Mouse (Mus musculus): ENCODE measurements around the gene Mrps18a. TPM values are rescaled to one million over a fixed set of nuclear protein-coding genes. Genes with fewer than 3 reads are reported as not detected.

Mrps18a gene
- polyA plus RNA-seq, 1 experiment from 2014 or later = 59.7 TPM

DNA sequence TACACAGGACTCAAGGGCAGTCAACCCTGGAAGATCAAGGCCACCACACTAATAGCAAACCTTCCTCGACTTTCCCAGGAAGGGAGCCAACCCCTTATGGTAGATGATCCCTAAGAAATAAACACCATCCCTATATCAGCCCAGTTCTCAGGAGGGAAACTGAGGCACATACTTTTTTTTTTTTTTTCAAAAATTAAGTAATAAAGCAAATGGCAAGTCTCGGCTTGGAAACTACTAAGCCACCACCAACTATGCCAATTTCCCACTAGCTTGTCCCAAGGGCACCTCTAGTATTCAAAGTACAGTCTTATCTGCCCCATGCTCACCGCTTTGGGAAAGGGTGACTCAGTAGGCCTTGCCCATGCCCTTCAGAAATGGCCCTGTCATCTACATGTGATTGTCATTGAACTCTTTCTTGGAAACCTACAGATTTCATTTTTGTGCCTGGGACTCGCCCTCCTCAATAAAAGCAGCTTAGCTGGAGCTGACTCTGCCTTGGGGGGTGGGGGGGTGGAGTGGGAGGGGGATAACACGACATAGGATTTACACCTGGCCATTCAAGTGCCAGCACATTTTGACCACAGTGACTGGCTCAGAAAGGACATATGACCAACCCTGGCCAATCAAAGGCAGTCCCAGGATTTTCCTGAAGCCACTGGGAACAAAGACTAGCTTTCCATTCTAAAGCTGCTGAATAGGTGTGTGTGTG lies 35.1 kb upstream of the Mrps18a start:
- H3K4me1 ChIP-seq (ENCODE audit: control insufficient read depth, low read depth, low read length) = peaks cover 8% of the 10 kb centered on the region
- H3K9me3 ChIP-seq (replicated peaks; ENCODE audit: control insufficient read depth, low read length) = peaks cover 3% of the 10 kb centered on the region; the same call in 1 of the 2 replicates
- no peaks in the 10 kb centered on the region for H3K36me3 ChIP-seq (ENCODE audit: control insufficient read depth, insufficient read depth)
- no peak overlapping the region for H3K4me3 ChIP-seq (ENCODE audit: low read depth, low read length)
- WGBS (ENCODE audit: insufficient replicate concordance) = 44% methylated on average over 5 of the region's 5 CpGs
- ATAC-seq (ENCODE audit: low read depth) = no peak
- H3K9ac ChIP-seq (ENCODE audit: low read depth, low read length) = no peak overlapping the region
- no peak overlapping the region for H3K27ac ChIP-seq (ENCODE audit: low read length)
- H3K4me2 ChIP-seq (ENCODE audit: low read depth, low read length) = no peak overlapping the region
- no peaks in the 10 kb centered on the region for H3K27me3 ChIP-seq (ENCODE audit: control insufficient read depth, insufficient read depth, low read depth, low read length)

DNA sequence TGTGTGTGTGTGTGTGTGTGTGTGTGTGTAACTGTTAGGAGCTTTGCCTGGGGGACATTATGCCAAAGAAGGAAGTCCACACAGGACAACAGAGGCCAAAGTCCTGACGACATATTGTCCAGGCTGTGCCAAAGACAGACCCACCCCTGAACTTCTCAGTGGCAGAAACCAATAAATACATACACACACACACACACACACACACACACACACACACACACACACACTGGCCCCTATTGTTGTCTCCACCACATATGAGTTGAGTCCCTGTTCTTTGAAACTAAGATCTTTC lies 34.6 kb upstream of the Mrps18a start:
- Histone ChIP-seq H3K36me3 (ENCODE audit: control insufficient read depth, insufficient read depth) (no peaks in the 10 kb centered on the region), H3K4me1 (ENCODE audit: control insufficient read depth, low read depth, low read length) (peaks cover 8% of the 10 kb centered on the region), H3K4me3 (ENCODE audit: low read depth, low read length) (no peak overlapping the region), H3K9ac (ENCODE audit: low read depth, low read length) (no peak overlapping the region), H3K27me3 (ENCODE audit: control insufficient read depth, insufficient read depth, low read depth, low read length) (no peaks in the 10 kb centered on the region), H3K9me3 (replicated peaks; ENCODE audit: control insufficient read depth, low read length) (peaks cover 3% of the 10 kb centered on the region; the same call in 1 of the 2 replicates), H3K27ac (ENCODE audit: low read length) (no peak overlapping the region), H3K4me2 (ENCODE audit: low read depth, low read length) (no peak overlapping the region)
- no peak for ATAC-seq (ENCODE audit: low read depth)
- 57% methylated on average over 1 of the region's 1 CpGs for WGBS (ENCODE audit: insufficient replicate concordance)

DNA sequence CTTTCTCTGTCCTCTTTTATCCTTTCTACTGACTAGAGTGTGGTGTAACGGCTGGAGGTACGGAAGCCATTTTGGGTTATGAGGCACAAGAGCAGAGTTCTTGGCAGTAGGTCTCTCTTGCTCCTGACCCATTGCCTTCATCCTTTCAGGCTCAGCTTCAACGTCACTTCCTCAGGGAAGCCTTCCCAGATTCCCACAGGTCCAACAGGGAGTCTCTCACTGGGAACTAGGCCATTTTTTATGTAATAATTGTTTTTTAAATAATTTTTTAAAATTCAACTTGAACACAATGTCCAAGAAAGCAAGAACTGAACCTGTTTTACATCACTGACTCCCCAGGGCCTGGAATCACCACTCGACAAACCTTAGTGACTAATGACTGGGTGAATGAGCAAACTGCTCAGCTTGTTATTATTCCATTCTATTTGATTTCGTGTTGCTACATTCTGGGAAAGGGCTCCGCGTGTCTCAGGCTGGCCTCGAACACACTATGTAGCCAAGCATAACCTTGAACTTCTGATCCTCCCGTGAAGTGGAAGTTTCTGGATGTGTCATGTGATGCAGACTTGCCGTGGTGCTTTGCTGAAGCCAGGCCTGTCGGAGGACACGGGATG lies 32.8 kb upstream of the Mrps18a start:
- peaks cover 8% of the 10 kb centered on the region for H3K4me1 ChIP-seq (ENCODE audit: control insufficient read depth, low read depth, low read length)
- H3K4me3 ChIP-seq (ENCODE audit: low read depth, low read length) = no peak overlapping the region
- H3K27ac ChIP-seq (ENCODE audit: low read length) = no peak overlapping the region
- no peak overlapping the region for H3K4me2 ChIP-seq (ENCODE audit: low read depth, low read length)
- no peaks in the 10 kb centered on the region for H3K27me3 ChIP-seq (ENCODE audit: control insufficient read depth, insufficient read depth, low read depth, low read length)
- no peak overlapping the region for H3K9ac ChIP-seq (ENCODE audit: low read depth, low read length)
- 78% methylated on average over 12 of the region's 12 CpGs for WGBS (ENCODE audit: insufficient replicate concordance)
- ATAC-seq (ENCODE audit: low read depth) = no peak
- H3K36me3 ChIP-seq (ENCODE audit: control insufficient read depth, insufficient read depth) = no peaks in the 10 kb centered on the region
- peaks cover 3% of the 10 kb centered on the region; the same call in 1 of the 2 replicates for H3K9me3 ChIP-seq (replicated peaks; ENCODE audit: control insufficient read depth, low read length)

DNA sequence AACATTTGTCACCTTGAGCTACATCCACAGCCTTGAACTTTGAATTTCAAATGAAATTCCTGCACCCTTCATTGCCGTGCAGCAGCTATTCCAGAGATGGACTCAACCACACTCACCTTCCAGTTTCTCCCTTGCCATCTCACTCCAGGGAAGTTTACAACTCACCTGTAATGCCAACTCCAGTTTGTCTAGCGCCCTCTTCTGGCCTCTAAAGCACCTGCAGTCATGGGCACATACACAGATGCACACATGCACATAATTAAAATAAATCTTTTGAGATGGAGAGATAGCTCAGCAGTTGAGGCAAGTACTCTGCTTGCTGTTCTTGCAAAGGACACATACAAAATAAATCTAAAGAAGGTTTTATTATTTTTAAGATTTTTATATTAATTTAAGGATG lies 31.7 kb upstream of the Mrps18a start:
- H3K4me3 ChIP-seq (ENCODE audit: low read depth, low read length) = no peak overlapping the region
- WGBS (ENCODE audit: insufficient replicate concordance) = 54% methylated on average over 2 of the region's 2 CpGs
- H3K27ac ChIP-seq (ENCODE audit: low read length) = no peak overlapping the region
- no peaks in the 10 kb centered on the region for H3K36me3 ChIP-seq (ENCODE audit: control insufficient read depth, insufficient read depth)
- no peak for ATAC-seq (ENCODE audit: low read depth)
- peaks cover 3% of the 10 kb centered on the region; the same call in 1 of the 2 replicates for H3K9me3 ChIP-seq (replicated peaks; ENCODE audit: control insufficient read depth, low read length)
- peaks cover 8% of the 10 kb centered on the region for H3K4me1 ChIP-seq (ENCODE audit: control insufficient read depth, low read depth, low read length)
- no peaks in the 10 kb centered on the region for H3K27me3 ChIP-seq (ENCODE audit: control insufficient read depth, insufficient read depth, low read depth, low read length)
- H3K4me2 ChIP-seq (ENCODE audit: low read depth, low read length) = no peak overlapping the region
- no peak overlapping the region for H3K9ac ChIP-seq (ENCODE audit: low read depth, low read length)

DNA sequence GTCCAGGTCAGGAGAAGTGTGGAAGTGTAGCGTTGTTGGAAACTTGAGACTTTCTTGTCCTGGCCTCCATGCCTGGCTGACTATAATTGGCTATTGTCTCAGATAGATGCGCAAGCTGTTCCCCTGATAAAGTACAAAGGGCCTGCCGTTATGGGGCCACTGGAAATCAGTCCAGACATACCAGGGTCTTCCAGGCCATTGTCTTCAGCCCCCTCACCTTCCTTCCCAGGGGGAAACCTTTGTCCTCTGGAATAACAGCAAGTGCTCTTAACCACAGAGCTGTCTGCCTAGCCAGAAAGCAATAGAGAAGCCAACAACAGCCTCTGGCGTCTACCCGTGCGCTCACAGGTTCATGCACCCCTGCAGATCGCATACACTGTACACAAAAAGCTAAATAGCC lies 30.4 kb upstream of the Mrps18a start:
- H3K27ac ChIP-seq (ENCODE audit: low read length) = no peak overlapping the region
- H3K4me1 ChIP-seq (ENCODE audit: control insufficient read depth, low read depth, low read length) = no peaks in the 10 kb centered on the region; the same call in 1 of the 2 replicates
- H3K27me3 ChIP-seq (ENCODE audit: control insufficient read depth, insufficient read depth, low read depth, low read length) = no peaks in the 10 kb centered on the region
- H3K4me3 ChIP-seq (ENCODE audit: low read depth, low read length) = no peak overlapping the region
- H3K4me2 ChIP-seq (ENCODE audit: low read depth, low read length) = no peak overlapping the region
- no peaks in the 10 kb centered on the region for H3K36me3 ChIP-seq (ENCODE audit: control insufficient read depth, insufficient read depth)
- H3K9me3 ChIP-seq (replicated peaks; ENCODE audit: control insufficient read depth, low read length) = peaks cover 3% of the 10 kb centered on the region; the same call in 1 of the 2 replicates
- no peak overlapping the region for H3K9ac ChIP-seq (ENCODE audit: low read depth, low read length)
- ATAC-seq (ENCODE audit: low read depth) = no peak
- WGBS (ENCODE audit: insufficient replicate concordance) = 67% methylated on average over 7 of the region's 7 CpGs

DNA sequence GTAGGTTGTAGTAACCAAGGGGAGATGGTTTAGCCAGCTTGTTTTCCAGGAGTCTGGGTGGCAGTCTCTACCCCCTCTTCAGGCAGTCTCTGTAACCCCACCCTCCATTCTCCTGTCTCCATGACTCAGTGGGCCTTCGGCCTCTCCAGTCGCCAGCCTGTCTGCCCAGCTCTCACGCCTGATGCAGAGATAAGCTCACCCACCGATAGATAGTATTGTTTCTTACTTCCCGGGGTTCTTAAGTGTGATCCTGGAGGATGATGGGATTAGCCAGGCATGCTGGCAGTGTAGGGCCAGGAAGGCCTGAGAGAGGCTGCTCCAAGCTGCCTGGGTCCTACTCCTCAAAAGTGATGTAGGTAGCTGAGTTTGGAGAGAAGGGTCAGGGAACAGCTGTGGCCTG lies 29.7 kb upstream of the Mrps18a start:
- no peak for ATAC-seq (ENCODE audit: low read depth)
- Histone ChIP-seq H3K27me3 (ENCODE audit: control insufficient read depth, insufficient read depth, low read depth, low read length) (no peaks in the 10 kb centered on the region), H3K4me3 (ENCODE audit: low read depth, low read length) (no peak overlapping the region), H3K9ac (ENCODE audit: low read depth, low read length) (no peak overlapping the region), H3K9me3 (replicated peaks; ENCODE audit: control insufficient read depth, low read length) (peaks cover 3% of the 10 kb centered on the region; the same call in 1 of the 2 replicates), H3K4me1 (ENCODE audit: control insufficient read depth, low read depth, low read length) (no peaks in the 10 kb centered on the region; the same call in 1 of the 2 replicates), H3K36me3 (ENCODE audit: control insufficient read depth, insufficient read depth) (no peaks in the 10 kb centered on the region), H3K27ac (ENCODE audit: low read length) (no peak overlapping the region), H3K4me2 (ENCODE audit: low read depth, low read length) (no peak overlapping the region)
- 35% methylated on average over 5 of the region's 5 CpGs for WGBS (ENCODE audit: insufficient replicate concordance)

DNA sequence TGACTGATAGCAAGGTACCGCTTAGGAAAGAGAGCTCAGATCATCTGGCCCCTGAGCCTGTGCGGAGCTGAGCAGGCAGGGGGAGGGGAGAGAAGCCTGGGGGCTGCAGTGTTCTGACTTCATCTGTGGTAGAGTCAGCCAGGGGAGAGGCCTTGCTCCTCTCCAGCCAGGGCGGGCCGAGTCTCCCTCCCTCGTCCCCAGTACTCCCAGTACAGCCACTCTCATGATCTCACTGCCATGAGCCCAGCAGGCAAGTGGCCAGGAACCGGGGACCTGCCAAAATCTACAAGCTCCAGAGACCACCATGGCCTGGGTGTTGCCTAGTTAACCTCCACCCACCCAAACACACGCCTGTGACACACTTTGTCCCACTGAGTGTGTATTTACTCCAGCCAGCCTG lies 29.1 kb upstream of the Mrps18a start:
- no peaks in the 10 kb centered on the region for H3K27me3 ChIP-seq (ENCODE audit: control insufficient read depth, insufficient read depth, low read depth, low read length)
- ATAC-seq (ENCODE audit: low read depth) = no peak
- 52% methylated on average over 7 of the region's 7 CpGs for WGBS (ENCODE audit: insufficient replicate concordance)
- H3K36me3 ChIP-seq (ENCODE audit: control insufficient read depth, insufficient read depth) = no peaks in the 10 kb centered on the region
- H3K4me2 ChIP-seq (ENCODE audit: low read depth, low read length) = no peak overlapping the region
- H3K9me3 ChIP-seq (replicated peaks; ENCODE audit: control insufficient read depth, low read length) = peaks cover 3% of the 10 kb centered on the region; the same call in 1 of the 2 replicates
- H3K4me3 ChIP-seq (ENCODE audit: low read depth, low read length) = no peak overlapping the region
- no peaks in the 10 kb centered on the region; the same call in 1 of the 2 replicates for H3K4me1 ChIP-seq (ENCODE audit: control insufficient read depth, low read depth, low read length)
- H3K9ac ChIP-seq (ENCODE audit: low read depth, low read length) = no peak overlapping the region
- no peak overlapping the region for H3K27ac ChIP-seq (ENCODE audit: low read length)

DNA sequence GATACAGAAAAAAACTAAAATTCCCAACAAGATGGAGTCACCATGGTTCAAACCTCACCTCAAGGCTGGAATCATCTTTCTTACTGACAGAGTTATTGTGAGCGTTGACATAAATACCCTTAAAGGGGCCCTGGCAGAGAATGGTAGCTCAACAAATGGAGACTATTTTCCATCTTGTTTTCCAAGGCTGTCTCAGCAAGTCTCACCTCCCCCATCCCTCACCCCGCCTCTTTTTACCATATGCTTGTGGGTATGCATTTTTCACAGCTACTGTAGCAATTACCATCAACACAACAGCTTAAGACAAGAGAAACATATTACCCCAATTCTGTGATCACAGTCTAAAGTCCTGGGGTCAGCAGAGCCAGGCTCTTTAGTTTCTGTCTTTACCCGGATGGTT lies 27.4 kb upstream of the Mrps18a start:
- Histone ChIP-seq H3K9me3 (replicated peaks; ENCODE audit: control insufficient read depth, low read length) (peaks cover 3% of the 10 kb centered on the region; the same call in 1 of the 2 replicates), H3K27me3 (ENCODE audit: control insufficient read depth, insufficient read depth, low read depth, low read length) (no peaks in the 10 kb centered on the region), H3K4me2 (ENCODE audit: low read depth, low read length) (no peak overlapping the region), H3K4me1 (ENCODE audit: control insufficient read depth, low read depth, low read length) (no peaks in the 10 kb centered on the region; the same call in 1 of the 2 replicates), H3K27ac (ENCODE audit: low read length) (no peak overlapping the region), H3K4me3 (ENCODE audit: low read depth, low read length) (no peak overlapping the region), H3K36me3 (ENCODE audit: control insufficient read depth, insufficient read depth) (no peaks in the 10 kb centered on the region), H3K9ac (ENCODE audit: low read depth, low read length) (no peak overlapping the region)
- no peak for ATAC-seq (ENCODE audit: low read depth)
- 50% methylated on average over 3 of the region's 3 CpGs for WGBS (ENCODE audit: insufficient replicate concordance)

DNA sequence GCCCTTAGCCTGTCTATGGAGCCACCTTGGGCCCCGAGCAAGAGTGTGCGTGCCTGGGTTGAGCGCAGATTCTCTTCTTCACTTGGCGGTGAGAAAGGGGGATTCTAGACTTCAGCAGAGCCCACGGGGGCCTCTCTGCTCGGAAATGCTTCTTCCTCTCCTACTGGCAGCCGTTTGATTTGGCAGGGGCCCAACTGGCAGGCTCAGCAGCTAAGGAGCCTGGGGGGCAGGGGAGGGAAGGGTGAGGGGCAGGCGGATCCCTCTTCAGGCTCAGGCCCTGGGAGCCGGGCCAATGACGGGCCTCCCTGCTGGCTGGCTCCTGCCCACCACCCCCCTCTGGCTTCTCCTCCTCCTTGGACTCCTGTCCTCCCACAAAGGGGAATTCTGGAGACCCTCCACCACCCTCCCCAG lies 26.7 kb upstream of the Mrps18a start:
- Histone ChIP-seq H3K4me3 (ENCODE audit: low read depth, low read length) (no peak overlapping the region), H3K9ac (ENCODE audit: low read depth, low read length) (no peak overlapping the region), H3K36me3 (ENCODE audit: control insufficient read depth, insufficient read depth) (no peaks in the 10 kb centered on the region), H3K4me2 (ENCODE audit: low read depth, low read length) (peak overlapping the region; percentile 22; the same call in 1 of the 2 replicates), H3K27me3 (ENCODE audit: control insufficient read depth, insufficient read depth, low read depth, low read length) (no peaks in the 10 kb centered on the region), H3K27ac (ENCODE audit: low read length) (no peak overlapping the region), H3K9me3 (replicated peaks; ENCODE audit: control insufficient read depth, low read length) (peaks cover under 1% of the 10 kb centered on the region; the same call in 1 of the 2 replicates), H3K4me1 (ENCODE audit: control insufficient read depth, low read depth, low read length) (no peaks in the 10 kb centered on the region; the same call in 1 of the 2 replicates)
- peak; percentile 54 for ATAC-seq (ENCODE audit: low read depth)
- WGBS (ENCODE audit: insufficient replicate concordance) = 8% methylated on average over 10 of the region's 10 CpGs

All from liver, embryonic 16.5 days (tissue).